Mouse (Mus musculus): ENCODE results near the gene Zfp354b.
A peak's percentile ranks its signal among the peaks of the same experiment; 100 is the strongest.

Gene Zfp354b

GRCm38 (mm10) chr11:50931451-50931866 is at the start of gene Zfp354b:
Zfp354b (minus strand) TSS chr11:50931633.
- DNase-seq (ENCODE audit: low read depth, low spot score), result peak; percentile 65

DNA sequence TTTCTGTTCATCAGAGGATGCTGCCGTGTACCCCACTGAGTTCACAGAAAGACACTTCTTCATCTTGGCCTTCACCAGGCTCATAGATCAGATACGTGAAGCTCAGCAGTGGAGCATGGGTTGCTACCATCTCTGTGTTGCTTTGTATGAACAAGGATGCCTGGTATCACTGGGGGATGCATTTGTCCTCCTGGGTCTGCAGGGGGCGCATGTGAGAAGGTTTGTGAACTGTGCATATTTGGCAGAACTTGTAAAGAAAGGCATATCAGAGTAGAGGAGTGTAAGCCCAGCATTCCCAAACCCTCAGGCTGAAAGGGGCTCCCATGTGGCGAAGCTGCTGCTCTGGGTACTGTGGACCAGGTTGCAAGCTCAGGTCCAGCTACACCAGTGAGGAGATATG is 45.8 kb upstream of the Zfp354b start:
- DNase-seq (ENCODE audit: low read depth, low spot score), result no peak

GRCm38 (mm10) chr11:50966230-50966629 is 34.8 kb upstream of the Zfp354b start, which contains the start of gene Olfr1378:
Olfr1378 (plus strand) TSS chr11:50966530.
- DNase-seq (ENCODE audit: low read depth, low spot score), result no peak

DNA sequence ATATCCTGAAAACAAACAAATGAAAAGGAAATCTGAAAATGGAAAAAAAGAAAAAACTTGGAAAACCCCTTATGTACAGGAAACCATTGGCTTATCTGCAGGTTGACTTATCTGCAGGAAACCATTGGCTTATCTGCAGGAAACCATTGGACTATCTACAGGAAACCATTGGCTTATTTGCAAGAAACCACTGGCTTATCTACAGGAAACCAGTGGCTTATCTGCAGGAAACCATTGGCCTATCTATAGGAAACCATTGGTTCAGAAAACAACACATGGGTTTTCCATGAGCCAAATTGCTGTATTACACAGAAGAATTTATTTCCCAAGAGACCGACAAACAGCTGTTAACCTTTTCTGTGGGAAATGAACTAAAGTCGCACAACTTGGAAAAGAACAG is 33.5 kb upstream of the Zfp354b start:
- no peak for DNase-seq (ENCODE audit: low read depth, low spot score)

GRCm38 (mm10) chr11:50953665-50954064 is 22.2 kb upstream of the Zfp354b start, which contains the start of gene Prop1:
Prop1 (minus strand) TSS chr11:50953765.
- no peak for DNase-seq (ENCODE audit: low read depth, low spot score)

GRCm38 (mm10) chr11:50952290-50952689 is 20.9 kb upstream of the Zfp354b start:
- DNase-seq (ENCODE audit: low read depth, low spot score), result no peak

- no peak for DNase-seq (ENCODE audit: low read depth, low spot score)
Observed at GRCm38 (mm10) chr11:50943506-50943905, 12.1 kb upstream of the Zfp354b start, which contains the start of gene 4933414I15Rik. 4933414I15Rik (minus strand) TSS chr11:50943765.

DNA sequence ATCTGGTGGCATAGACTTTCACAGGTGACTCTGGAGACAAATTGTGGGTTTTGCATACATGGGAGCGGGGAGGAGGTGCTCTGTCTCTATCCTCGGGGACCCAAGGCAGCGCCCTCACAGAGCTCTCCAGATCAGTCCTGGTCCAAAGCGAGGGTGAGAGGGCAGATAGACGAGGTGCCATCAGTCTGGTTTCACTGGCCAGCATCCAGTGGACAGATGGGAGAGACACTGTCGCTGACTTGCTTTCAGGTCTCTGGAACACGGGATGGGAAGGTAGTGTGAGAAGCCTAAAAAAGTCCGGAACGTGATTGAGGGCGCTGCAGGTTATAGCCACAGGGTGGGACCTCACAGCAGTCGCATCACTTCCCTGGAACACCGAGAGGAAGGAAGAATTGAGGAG is 11.0 kb upstream of the Zfp354b start:
- no peak for DNase-seq (ENCODE audit: low read depth, low spot score)

DNA sequence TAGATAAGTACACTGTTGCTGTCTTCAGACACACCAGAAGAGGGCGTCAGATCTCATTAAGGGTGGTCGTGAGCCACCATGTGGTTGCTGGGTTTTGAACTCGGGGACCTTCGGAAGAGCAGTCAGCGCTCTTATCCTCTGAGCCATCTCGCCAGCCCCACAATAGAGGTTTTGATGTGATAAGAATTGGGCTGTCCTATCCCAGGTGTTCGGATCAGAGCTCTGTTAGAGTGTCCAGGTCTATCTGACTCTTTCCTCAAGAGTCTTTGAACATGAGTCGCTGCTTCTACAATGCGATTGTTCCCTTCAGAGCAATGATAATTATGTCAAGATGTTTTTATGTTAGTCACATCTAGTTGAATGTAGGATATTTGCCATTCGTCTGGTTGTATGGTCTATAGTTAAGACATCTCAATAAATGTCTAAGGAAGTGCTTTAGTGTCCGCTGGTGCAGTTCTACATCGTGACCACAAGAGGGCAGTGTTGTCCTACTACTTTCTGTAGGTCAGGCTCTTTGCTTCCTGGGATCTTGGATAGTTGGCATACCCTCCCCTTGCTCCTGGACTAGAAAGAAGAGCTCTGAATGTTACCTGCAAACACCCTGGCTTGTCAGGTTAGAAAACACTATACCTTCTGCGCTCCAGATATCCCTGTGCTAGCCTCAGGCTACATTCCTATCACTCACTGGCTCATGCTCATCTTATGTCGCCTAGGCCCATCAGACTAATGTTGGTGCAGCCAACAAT is 8.4 kb upstream of the Zfp354b start:
- peak; percentile 57 for DNase-seq (ENCODE audit: low read depth, low spot score)

- no peak for DNase-seq (ENCODE audit: low read depth, low spot score)
Observed at GRCm38 (mm10) chr11:50938435-50938834, 7.0 kb upstream of the Zfp354b start.

DNA sequence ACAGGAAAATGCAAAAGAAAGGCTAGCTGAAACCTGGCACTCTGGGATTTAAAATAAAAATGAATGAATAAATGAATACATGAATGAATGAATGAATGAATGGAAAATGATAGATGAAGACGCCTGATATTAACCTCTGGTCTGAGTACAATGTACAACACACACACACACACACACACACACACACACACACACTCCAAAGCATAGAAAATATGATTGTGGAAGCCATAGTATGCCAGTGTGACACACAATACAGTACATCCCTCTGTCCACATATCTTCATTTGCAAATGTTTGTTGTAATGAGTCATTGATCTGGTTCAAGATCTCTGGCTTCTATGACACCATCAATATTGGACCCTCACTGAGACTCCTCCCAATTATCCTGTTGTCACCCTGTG is 607 bp upstream of the Zfp354b start:
- no peak for DNase-seq (ENCODE audit: low read depth, low spot score)

DNA sequence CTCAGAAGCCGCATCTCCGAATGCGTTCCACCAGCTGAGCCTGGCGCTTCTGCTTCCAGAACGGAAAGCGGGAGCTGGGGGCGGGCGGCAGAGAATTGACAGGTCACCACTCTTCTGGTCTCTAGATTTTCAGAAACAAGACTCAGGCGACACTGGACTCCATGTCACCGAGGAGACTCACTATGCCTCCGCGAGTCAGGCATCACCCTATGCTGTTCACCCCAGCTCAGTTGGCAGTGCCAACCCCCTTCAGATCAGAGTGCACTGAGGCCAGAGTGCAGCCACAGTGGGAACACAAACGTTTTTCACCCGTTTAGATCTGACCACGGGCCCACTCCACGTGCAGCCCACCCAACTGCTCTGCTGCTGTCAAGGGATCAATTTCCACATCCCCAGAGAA is 412 bp downstream of the Zfp354b start:
- no peak for DNase-seq (ENCODE audit: low read depth, low spot score)

- no peak for DNase-seq (ENCODE audit: low read depth, low spot score)
Observed at GRCm38 (mm10) chr11:50930469-50931014, 891 bp downstream of the Zfp354b start.

- DNase-seq (ENCODE audit: low read depth, low spot score), result peak; percentile 93
Observed at GRCm38 (mm10) chr11:50915671-50916320, 15.6 kb downstream of the Zfp354b start, which contains the start of gene Zfp2. Zfp2 (minus strand) TSS chr11:50916165.

DNA sequence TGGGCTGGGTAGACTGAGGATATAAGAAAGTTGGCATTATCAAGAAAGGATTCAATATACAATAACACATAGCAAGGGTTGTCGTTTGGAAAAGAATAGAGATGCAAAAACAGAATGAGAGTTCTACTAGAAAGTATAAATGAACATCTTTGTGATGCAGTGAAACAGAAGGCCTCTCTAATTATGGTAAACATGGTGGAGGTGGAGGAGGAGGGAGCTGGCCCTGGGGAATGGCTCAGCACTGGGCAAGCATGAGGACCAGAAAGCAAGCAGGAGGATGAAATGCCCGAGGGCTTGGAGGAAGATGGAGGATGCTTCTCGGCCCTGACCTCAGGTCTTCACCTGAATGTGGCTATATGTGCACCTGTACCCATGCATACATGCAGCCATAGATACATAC is 17.0 kb downstream of the Zfp354b start:
- no peak for DNase-seq (ENCODE audit: low read depth, low spot score)

- DNase-seq (ENCODE audit: low read depth, low spot score), result no peak
Observed at GRCm38 (mm10) chr11:50913301-50913700, 18.1 kb downstream of the Zfp354b start.

DNA sequence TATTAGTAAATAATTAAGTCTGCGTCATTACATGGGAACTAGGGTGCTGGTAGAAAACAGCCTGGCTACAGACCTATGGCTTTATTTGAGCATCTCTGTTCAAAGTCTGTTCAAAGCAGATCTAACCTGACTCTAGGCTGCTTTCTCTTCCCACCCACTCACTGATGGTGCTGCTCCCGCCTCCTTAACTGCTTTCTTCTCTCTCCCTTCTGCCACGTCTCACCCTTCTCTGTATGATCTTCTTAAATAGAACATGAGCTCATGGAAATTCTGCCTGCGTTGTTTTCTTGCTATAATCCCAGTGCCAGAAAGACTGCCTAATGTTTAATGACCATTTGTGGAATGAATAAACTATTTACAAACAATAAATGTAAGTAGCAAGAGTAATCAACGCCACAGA is 23.3 kb downstream of the Zfp354b start:
- DNase-seq (ENCODE audit: low read depth, low spot score), result no peak

- DNase-seq (ENCODE audit: low read depth, low spot score), result peak; percentile 33
Observed at GRCm38 (mm10) chr11:50897359-50897758, 34.1 kb downstream of the Zfp354b start.

- no peak for DNase-seq (ENCODE audit: low read depth, low spot score)
Observed at GRCm38 (mm10) chr11:50892441-50892840, 39.0 kb downstream of the Zfp354b start.

GRCm38 (mm10) chr11:50887390-50888128 is 43.9 kb downstream of the Zfp354b start, which contains the start of gene Zfp454:
Zfp454 (minus strand) TSS chr11:50887651.
- peak; percentile 79 for DNase-seq (ENCODE audit: low read depth, low spot score)

- DNase-seq (ENCODE audit: low read depth, low spot score), result no peak
Observed at GRCm38 (mm10) chr11:50886933-50887293, 44.5 kb downstream of the Zfp354b start.

Measured in WW6 (cell line).